In genomic region chr9:50451456-50452218, GRCm38 (mm10) we compare ENCODE assay signal across 8 mouse cellular contexts. TPM values are rescaled to one million over a fixed set of nuclear protein-coding genes. Genes with fewer than 3 reads are reported as not detected.
DNase-seq lines count a peak whose midpoint lies in the region; ATAC-seq and TF ChIP-seq lines count a peak whose summit lies in the region.

No protein-coding gene starts in this region.

- DNase-seq in cerebellum, adult 9-10 months = no peak
- DNase-seq in thymus, adult 2 months = no peak
- DNase-seq in thymus, postnatal 10 days (ENCODE audit: low spot score in 2 of 2) = no peak
- peak; percentile 70 to 88 for DNase-seq in layer of hippocampus, adult 18-20 months (ENCODE audit: low spot score in 2 of 2)
- peak; percentile 54 for DNase-seq in right cerebral cortex, postnatal 4 days
- DNase-seq in kidney, adult 11 months = no peak

- H3K27ac ChIP-seq in thymus, adult 2 months (ENCODE audit: control insufficient read depth, insufficient read depth, low read length) = peak overlapping the region; percentile 22; the same call in 1 of the 2 replicates

- no peaks in the 10 kb centered on the region for H3K36me3 ChIP-seq in thymus, adult 2 months (ENCODE audit: control insufficient read depth, insufficient read depth, low read length)

- H3K27me3 ChIP-seq in thymus, adult 2 months (ENCODE audit: control insufficient read depth, insufficient read depth, low read length) = no peaks in the 10 kb centered on the region

- 20% methylated on average over 9 of the region's 9 CpGs for WGBS in thymus, adult 2 months

- 0 out of 2 replicates have a peak, but pooled peaks have one; percentile 42 for ATAC-seq in cerebellum, adult (ENCODE audit: insufficient number of reproducible peaks, low FRiP score, low TSS enrichment)
- ATAC-seq in megakaryocyte progenitor cell, adult 5-6 weeks (replicated peaks; ENCODE audit: poor library complexity) = peak; percentile 83

- H3K4me3 ChIP-seq in thymus, adult 2 months (ENCODE audit: control insufficient read depth, insufficient read depth, low read length) = peak overlapping the region; percentile 11

- TF ChIP-seq CTCF in thymus, adult 2 months (IDR thresholded peaks at IDR 0.05; ENCODE audit: borderline replicate concordance, control insufficient read depth, extremely low read depth, insufficient read depth, low read length, poor library complexity) = no peak

- peaks cover 15% of the 10 kb centered on the region for H3K4me1 ChIP-seq in thymus, adult 2 months (replicated peaks; ENCODE audit: control insufficient read depth, insufficient read depth, low read length)

- no peak for TF ChIP-seq POLR2A in thymus, adult 2 months (IDR thresholded peaks at IDR 0.05; ENCODE audit: control insufficient read depth, extremely low read depth, insufficient read depth, low read length, poor library complexity)

RNA-seq across cellular contexts. Expression of gene Plet1, which starts 42.7 kb away (rescaled TPM):
- 7.5 and 8.0 TPM in 2 replicates for polyA plus RNA-seq in thymus, adult 2 months (2012; rRNA removed)
- under 1 TPM in 1 of 2 experiments, not detected in 1; 0.25 TPM for total RNA-seq in layer of hippocampus, adult 18-20 months (2021)
- total RNA-seq in megakaryocyte progenitor cell, adult 5-6 weeks (2015) = 0.35 TPM in 1 of 2 replicates, not detected in the other
- total RNA-seq in megakaryocyte progenitor cell, adult 5-6 weeks (2017) = 0.51 and 0.54 TPM in 2 replicates

Comparison
In these comparisons a context has a peak if more than half of its experiments do, and no peak if none do; other contexts are left out.
1. DNase-seq: peak in layer of hippocampus, adult 18-20 months (2 of 2) and right cerebral cortex, postnatal 4 days (single experiment); none in cerebellum, adult 9-10 months (single experiment), thymus, adult 2 months (single experiment), thymus, postnatal 10 days (0 of 2) and kidney, adult 11 months (single experiment).